Mouse (Mus musculus) megakaryocyte, embryonic 14.5 days (primary cell): ENCODE data around the gene Foxj2.

Experiments used
- FLI1 ChIP-seq: IDR thresholded peaks from 2 replicates; pipeline ENCODE4 v1.6.1; 2012; ENCODE audit warnings: low read length, inconsistent platforms, mixed read lengths
- GATA1 ChIP-seq: IDR thresholded peaks from 3 replicates; pipeline ENCODE4 v1.6.1; 2012; ENCODE audit warnings: mixed read lengths, low read length, inconsistent platforms, borderline replicate concordance

DNA sequence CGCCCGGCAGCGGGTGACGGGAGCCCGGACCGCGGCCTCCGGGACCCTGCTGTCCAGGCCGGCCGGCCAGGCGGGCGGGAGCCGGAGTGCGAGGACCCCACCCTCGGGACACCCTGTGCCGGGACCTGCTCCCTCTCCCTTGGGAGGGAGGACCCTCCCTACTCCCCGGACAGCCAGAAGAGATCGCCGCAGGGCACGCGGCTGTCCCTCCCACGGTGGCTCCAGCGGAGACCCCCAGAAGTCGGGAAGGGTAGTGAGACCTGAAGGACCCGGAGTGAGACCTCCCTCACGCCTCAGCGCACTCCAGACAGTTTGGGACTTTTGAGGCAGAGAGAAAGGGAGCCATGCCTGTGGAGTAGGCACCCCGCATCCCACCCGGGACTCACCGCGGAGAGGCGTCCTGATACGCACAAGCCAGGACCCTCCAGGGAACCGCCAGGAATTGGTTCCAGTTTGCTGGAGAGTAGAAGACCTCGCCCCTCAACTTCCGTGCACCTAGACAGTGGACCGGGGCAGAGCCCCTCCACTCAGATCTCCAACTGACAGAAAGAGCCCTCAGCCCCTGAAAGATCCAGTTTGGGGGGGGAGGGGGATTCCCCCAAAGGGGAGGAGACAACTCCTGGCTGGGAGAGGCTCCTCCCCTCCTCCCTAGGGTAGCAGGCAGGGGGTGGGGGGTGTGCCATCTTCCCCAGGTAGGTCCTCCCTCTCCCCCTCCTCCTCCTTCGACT is 521 bp downstream of the Foxj2 start:
- TF ChIP-seq GATA1: no peak
- no peak for TF ChIP-seq FLI1
